Mouse (Mus musculus) frontal cortex, postnatal 14 days (tissue): ENCODE measurements around the gene Gm5089.

Experiments
- DNase-seq, 2 experiments: peaks; one replicate each; pipeline ENCODE4 v3.0.0; 2022; ENCODE audit warnings: low spot score in 2 of 2

Gm5089 gene

DNA sequence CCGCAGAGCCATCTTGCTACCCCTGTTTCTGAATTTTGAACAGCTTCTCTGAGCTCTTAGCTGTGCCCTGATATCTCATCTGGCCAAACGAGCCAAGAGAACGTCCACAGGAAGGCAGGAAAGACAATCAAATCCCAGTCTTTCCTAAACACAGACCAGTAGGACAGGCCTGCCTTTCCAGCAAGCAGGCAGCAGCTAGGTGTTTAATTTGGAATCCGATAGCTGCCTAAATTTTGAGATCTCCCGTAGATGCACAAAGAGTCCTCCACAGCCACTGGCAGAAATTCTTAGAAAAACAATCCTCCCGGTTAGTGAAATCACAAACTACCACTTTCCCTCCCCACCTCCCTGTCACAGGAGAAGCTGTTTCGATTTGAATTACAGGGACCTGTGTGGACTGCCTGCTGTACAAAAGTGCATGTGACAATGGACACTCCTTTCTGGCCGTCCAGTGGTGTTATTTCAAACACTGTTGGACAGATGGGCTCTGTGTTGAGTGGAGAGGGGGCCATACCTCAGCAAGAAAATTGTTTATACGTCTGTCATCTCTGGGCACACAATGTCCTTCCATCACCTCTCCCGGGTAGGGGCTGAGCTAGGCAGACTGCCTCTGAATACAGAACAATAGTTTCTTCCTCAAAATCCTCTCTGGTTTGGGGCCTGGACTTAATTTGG is 24.2 kb downstream of the Gm5089 start:
- DNase-seq, result no peak

DNA sequence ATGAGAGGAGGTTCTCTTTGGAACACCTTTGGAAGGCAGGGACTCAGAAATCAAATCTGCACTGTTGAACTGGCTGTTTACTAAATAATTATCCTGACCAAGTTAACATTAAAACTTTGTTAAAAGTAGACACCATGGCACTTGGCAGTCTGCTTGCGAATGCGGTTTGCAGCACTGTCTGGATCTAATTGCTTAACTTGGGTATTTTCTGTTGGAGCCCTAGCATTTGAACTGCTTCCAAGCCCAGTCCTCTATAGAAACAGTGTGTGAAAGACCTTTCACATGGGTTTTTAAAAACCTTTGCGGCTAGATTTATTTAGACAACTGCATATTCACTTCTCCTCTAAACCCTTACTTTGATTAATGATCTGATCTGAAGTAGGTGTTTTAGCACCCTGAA is 26.5 kb downstream of the Gm5089 start:
- DNase-seq, result no peak

DNA sequence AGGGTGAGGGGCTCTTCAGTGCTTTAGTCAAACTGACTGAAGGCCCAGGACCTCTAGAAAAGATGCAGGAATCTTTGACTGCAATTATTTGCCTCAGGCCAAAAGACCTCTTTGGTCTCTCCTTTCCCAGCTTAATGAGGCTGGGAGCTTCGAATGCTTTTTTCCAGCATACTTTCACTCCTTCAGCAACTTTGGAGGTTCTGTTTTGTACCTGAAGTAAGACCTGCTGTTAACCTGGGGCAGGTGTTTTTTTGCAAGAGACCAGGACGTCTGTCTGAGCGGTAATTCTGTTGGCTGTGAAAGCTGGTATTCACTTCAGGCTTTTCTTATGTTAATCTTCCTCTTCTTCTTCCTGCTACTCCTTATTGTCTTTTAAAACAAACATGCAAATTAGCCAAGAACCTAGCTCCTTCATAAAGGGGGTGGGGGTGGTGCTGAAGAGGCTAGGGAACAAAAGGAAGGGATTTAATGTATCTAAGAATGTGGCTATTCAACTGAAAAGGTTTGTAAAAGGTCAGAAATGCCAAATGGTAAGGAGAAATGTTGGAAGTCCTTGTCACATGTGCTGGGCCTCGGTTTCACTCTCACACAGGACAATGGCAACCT is 34.6 kb downstream of the Gm5089 start:
- no peak for DNase-seq

DNA sequence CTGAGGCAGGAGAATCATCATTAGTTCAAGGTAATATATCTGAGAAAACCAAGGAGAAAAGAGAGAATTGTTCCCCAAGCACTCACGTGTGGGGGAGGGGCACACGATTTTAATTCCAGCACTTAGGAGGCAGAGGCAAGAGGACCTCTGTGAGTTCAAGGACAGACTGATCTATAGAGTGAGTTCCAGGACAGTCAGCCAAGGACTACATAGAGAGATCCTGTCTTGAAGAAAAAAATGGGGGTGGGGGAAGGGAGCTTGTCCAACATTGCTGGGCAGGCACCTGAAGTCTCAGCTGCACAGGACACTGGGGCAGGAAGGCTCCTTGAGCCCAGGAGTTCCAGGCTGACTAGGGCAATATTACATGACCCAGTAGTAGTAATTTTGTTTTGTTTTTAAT is 36.1 kb downstream of the Gm5089 start:
- no peak for DNase-seq

DNA sequence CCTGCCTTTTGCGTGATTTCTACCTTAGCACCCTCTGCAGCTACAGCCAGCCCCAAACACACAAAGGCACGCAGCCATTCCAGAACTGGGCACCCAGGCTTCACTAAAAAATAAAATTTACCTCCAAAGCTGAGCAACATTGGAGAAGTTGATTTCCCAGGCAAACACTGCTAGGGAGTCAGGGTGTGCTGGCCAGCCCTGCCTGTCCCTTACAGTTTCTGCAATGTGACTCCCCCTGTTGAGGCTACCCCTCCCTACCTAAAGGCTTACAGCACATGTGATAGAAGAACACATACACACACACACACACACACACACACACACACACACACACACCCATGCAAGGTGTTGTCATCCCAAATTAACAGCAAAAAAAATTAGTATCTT is 37.4 kb downstream of the Gm5089 start:
- no peak for DNase-seq

DNA sequence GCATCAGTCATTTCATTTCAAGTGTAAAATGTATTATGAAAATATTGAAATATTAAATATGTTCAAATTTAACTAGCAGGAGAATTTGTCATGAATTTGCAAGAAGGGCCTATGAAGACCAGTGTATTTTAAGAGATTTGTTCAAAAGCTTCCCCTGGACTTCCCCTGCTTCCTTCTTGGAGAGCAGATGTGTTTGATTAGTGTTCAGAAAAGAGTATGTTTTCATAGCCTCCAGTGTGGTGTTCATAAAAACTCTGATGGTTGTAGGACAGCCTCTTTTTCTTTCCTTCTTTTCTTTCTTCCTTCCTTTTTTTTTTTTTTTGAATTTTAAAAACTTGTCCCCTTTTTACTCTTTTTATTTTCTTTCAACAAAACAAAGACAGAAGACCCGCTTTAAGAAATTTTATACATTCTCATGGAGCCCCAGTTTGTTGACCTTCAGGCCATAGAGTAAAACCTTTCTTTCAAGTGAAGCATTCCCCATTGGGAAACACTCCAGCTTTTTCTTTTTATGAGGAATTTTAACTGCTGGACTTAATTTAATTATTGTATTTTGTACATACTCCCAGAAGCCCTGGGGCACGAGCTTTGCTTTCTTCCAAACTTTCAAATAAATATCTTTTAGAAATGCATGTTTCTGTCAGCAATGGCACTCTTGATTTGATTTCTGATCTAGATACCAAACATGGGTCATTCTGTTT is 37.9 kb downstream of the Gm5089 start:
- no peak for DNase-seq

DNA sequence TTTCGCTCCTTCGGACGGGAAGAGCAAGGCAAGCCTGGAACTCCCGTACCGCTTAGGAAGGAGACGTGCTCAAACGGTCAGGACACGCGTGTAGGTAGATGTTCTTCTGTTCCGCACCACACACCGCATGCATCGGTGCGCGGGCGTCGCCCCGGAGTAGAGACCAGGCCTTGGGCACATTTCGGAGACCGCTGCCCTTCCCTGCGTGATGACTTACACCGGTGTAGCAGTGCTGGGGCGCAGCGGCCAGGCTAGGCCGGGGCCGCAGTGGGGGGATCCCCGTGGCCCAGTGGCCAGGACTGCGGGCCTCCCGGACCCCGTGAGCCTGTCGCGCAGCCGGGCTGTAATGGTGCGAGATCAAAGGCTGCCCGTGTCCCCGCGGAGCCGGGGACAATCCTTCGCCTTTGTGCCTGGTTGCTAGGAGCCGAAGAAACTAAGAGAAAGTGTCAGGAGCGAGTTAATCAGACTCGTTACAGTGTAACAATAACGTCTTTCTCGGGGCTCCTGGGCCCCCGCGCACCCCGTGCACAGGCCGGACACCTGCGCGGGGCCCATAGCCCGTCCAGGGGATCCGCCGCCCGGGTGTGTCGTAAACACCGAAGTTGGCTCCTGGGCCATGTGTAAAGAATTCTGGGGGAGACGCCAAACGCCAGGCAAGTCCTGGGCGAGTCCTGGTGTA is 44.2 kb downstream of the Gm5089 start:
- DNase-seq, result peak in 1 of 2 experiments; percentile 14

DNA sequence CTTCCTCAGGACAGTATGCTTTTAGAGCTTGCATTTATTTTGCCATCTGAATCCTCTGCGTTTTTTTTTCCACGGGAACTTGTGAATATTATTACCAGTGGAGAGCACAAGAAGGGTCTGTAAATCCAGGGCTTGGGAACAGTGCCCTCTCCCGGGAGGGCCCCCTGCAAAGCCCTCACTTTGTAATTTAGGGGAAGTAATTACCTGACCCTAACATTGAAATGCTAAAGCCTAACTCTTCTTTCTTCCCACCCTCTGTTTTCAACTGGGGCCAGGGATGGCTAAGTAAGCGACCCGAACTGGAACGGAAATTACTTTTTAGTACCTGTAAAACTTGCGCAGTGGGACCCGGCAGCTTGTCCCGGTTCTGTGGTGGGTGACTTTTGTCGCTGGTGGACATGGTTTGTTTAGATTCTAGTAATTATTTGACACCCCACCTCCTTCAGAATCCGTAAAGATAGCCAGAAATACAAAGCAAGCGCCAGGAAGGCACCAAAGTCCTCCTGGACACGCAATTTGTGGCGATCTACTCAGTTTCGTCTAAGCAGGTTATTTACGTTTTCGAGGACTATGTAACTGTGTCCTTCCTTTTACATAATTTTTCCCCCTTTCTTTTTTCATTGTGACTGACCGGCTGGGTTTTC is 44.9 kb downstream of the Gm5089 start:
- no peak for DNase-seq

DNA sequence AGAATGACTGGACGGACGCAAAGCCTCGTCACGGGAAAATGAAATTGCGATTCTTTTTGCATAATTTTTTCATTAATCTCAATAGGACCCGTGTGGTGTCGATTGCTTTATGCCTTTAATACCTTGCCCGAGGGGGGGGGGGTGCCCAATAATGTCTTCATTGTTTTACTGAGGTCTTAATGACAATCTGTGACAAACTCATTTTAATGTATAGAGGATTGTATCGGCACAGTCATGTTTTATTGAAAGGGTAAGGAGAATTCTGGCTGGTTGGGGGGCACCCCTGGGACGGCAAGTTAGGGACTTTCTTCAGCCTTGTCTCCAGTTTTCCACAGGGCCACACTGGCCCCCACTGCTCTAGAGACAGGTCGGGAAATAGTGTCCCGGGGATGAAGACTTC is 45.7 kb downstream of the Gm5089 start:
- no peak for DNase-seq

DNA sequence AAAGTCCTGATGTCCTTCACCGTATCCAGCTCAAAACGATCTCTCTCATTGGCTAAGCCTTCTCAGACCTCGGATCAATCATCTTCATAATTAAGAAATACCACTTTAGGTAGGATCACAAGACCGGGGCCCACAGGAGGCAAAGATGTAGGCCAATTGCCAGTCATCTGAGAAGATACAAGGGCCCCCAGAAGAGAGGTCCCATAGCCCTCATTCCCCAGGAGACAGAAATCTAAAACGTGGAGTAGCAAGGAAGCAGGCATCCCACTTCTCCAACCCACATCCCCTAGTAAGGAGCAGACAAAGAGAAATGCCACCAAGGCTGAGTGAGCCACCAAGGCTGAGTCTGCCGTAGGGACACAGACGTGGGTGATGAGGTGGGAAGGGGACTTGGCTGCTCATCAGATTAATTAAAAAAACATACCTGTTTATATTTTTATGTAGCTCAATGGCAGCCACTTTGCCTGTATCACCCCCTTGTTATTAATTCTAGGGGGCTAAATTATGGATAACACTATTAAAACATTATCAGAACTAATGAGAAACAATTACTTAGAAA is 46.2 kb downstream of the Gm5089 start:
- DNase-seq, result no peak

DNA sequence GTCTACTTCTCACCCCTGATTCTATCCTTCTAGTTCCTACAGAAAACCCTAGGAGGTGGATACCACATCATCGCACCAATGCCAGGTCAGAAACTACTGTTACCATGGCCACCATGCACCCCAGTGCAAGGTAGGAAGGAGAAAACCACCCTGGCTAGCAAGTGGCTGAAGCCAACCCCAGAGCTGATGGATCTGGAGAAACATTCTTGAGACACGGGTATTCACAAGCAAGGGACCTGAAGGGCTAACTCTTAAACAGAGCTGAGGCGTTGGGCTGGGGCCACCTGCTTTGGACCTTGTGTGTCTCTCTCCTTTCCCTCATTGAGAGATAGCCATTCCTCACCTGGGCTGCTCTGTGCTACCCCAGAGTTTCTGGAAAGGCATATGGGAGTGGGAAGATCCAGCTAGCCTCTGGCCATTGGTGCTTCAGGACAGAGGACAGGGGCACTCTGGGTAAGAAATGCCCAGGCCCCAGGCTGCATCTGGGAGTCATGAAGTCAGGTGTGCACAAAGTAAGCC is 47.4 kb downstream of the Gm5089 start:
- DNase-seq, result no peak

DNA sequence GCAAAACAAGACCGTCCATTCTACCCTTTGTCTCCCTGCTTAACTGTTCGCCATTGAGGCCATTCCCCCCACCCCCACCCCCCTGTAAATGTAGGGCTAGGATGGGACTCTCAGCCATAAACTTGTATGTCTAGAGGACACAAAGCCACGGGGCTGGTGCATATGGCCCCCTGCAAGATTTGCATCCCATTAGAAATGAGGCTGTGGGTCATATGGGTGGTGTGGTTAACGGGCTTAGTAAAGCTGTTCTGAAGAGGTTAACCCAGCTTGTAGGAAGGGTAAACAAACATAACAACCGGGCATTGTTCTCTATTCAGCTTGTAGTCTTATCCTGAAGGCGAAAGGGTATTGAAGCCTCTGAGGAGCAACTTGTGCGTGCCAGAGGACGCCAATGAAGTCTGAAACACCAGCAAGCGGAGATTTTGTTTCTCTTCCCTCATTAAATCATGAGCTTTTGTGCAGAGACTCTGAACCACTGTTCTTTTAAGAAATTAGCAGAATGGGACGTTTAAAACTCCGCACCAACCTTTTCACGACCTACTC is 48.1 kb downstream of the Gm5089 start:
- DNase-seq, result no peak

DNA sequence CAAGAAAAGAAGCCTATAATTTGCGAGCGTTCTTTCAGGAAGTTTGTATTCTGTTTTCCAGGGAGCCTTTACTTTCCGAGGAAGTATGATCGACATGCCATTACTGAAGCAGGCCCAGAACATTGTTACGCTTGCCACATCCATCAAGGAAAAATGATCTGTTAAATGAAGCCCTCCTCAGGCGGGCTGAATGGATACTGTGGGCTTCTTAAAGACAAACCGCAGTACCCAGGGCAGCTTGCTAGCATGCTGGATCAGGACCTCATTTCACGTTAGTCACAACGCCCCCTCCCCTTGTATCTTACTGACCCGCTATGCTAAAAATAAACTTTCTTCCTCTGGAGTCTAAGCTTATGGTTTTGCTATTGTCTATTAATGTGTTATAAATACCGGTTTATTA is 49.0 kb downstream of the Gm5089 start:
- DNase-seq, result no peak

DNA sequence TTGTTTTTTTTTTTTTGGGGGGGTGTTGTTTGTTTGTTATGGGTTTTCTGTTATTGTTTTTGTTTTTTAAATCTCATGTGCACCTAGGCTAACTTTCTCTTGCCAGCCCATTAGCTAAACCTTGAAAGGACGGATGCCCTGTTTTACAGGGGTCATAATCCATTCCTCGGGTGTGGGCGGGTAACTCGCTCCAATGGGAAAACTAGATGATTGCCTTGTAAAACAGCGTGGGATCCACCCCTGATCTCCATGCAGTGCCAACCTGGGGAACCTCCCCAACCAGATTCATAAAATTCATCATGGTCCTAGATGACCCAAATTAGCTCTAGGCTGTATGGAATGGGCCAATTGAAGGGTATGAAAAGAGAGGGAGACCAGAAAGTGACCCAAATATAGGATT is 51.0 kb downstream of the Gm5089 start:
- DNase-seq, result no peak

DNA sequence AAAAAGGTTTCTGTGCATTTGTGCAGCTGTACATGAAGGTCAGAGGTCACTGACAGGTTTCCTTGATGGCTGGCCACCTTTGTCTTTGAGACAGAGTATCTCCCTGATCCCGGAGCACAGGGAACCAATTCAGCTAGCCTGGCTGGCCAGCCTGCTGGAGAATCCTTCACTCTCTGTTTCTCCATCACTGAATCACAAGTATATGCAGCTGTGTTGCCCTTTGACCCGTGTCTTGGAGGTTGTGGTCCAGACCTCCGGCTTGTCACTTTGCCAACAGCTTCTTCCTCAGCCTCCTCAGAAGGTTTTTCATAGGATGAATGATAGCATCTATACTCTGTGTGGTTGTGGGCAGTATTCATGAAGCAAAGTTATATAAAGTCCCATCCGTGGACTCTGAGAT is 52.2 kb downstream of the Gm5089 start:
- no peak for DNase-seq

DNA sequence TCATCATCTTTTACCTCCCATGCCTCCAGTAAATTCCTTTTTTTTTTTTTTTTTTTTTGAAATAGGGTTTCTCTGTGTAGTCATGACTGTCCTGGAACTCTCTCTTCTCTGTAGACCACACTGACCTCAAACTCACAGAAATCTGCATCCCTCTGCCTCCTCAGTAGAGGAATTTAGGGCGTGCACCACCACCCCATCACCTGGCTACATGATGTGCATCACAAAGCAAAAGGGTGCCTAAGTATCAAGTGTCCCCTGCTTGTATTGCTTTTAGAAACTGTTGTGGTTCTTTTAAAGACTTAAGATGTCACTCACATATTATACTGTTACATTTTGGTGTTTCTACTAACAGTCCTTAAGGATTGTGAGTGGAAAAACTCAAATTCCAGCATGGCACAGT is 57.8 kb downstream of the Gm5089 start:
- no peak for DNase-seq

DNA sequence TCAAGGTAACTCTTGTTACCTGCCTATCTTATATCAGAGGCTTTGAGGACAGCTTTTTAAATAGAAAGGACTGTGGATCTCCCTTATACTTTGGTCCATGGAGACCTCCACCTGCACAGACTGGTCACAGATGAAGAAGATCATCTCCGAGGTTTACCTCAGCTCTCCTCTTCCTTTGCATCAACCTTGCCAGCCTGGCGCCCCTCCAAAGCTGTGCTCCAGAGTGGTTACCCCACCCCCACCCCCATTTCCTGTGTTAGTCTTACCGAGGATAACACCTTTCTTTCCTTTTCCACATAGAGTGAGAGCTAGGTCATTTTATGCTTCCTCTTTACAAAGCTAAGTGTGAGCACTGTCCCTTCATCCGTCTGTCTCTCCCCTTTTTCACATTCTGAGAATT is 60.0 kb downstream of the Gm5089 start:
- no peak for DNase-seq

DNA sequence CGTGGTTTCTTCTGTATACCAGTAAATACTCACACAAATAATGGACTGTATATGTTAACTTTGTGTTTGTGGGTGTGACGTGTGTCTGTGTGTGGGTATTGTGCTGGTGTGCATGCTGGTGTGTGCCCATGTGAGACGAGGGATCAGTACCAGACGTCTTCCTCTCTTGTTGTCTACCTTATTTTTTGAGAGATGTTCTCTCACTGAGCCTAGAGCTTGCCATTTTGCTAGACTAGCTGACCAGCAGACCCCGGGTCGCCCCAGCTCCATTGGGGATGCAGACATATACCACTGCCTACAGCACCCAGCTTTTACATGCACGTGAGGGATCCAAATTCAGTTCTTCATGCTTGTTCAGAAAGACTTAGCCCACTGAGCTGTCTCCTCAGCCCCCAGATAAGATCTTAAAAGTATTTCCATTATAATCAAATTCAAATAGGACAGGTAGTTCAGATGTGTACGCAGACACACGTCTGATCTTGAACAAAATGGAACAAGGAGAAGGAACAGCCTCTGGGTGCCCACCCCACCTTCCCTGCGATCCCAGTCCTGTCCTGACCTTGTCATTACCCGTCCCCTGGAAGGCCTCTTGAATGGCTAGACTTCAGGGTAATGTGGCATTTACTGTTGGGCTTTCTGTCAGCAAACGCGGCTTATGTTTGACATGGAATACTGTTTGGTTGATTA is 61.1 kb downstream of the Gm5089 start:
- DNase-seq, result no peak

DNA sequence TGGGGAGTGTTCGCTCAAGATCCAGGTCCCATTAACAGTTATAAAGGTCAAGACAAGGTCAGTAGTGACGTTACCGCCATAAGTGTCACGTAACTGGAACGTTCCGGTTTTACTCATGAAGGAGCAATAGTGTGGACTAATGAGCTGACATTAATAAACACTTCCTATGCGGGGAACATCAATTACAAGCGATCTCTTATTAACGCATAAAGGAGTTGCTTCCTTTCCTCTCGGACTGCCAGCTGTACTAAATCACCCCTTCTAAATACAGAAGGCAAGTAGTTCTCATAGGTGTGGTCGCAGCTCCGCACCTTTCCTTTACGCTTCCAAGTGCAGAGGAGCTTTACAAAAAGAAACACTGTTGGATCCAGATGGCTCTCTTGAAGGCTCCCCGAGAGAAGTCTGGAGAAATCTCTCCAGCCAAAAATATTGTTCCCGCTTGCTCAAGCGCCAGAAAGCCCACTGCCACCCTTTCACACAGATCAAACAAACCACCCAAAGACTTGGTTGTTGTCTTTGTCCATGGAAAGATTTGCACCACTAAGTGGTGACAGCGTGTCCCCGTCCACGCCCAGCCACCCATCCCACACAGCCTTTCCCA is 62.4 kb downstream of the Gm5089 start:
- DNase-seq, result no peak

DNA sequence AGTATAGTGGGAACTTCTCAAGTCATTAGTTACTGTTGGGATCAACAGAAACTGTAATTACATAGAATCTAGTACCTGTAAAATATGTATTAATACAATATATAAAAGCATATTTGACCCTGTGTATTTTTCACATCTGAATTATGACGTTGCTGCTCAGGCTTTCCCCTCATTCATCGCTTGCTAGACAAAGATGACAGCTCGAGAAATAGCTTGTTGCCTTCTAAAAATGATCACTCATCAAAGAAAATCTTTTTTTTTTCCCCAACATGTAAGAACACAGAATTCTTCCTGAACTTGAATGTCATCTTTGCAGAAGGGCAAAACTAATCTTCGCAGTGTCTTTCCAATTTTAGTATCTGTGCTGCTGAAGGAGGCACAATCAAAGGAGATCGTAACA is 63.1 kb downstream of the Gm5089 start:
- no peak for DNase-seq
